Mouse (Mus musculus): ENCODE results near the gene Smim7. TPM values are rescaled to one million over a fixed set of nuclear protein-coding genes. Genes with fewer than 3 reads are reported as not detected.

Gene Smim7
- 30.8 and 33.2 TPM in 2 replicates for polyA plus RNA-seq (2012; rRNA removed)

GRCm38 (mm10) chr8:72570633-72571610, at the start of gene Smim7:
TSS of gene Smim7 (minus strand) at chr8:72571088.

GRCm38 (mm10) chr8:72571611-72572473, 954 bp upstream of the Smim7 start, which contains the start of gene Tmem38a:
TSS of gene Tmem38a (plus strand) at chr8:72572055.

GRCm38 (mm10) chr8:72547802-72548643, 22.9 kb downstream of the Smim7 start, which contains the start of gene Med26:
TSS of gene Med26 (minus strand) at chr8:72548270.

Other genes starting within 250 kb of the Smim7 start
- 31.4 and 33.2 TPM in 2 replicates for gene Eps15l1, start 149.6 kb downstream of the Smim7 start, polyA plus RNA-seq (2012; rRNA removed)
- 0.15 TPM in 1 of 2 replicates, not detected in the other for gene Calr3, start 127.2 kb downstream of the Smim7 start, polyA plus RNA-seq (2012; rRNA removed)
- 5.4 and 5.9 TPM in 2 replicates for gene 1700030K09Rik, start 127.2 kb downstream of the Smim7 start, polyA plus RNA-seq (2012; rRNA removed)
- gene Cherp, start 95.9 kb downstream of the Smim7 start, polyA plus RNA-seq (2012; rRNA removed), result 33.3 and 44.0 TPM in 2 replicates
- gene Slc35e1, start 78.5 kb downstream of the Smim7 start, polyA plus RNA-seq (2012; rRNA removed), result 118 and 161 TPM in 2 replicates
- gene Med26, start 22.8 kb downstream of the Smim7 start, polyA plus RNA-seq (2012; rRNA removed), result 14.3 and 15.0 TPM in 2 replicates
- 15.3 and 25.1 TPM in 2 replicates for gene Tmem38a, start 967 bp upstream of the Smim7 start, polyA plus RNA-seq (2012; rRNA removed)
- 0.05 and 0.21 TPM in 2 replicates for gene Nwd1, start 75.6 kb upstream of the Smim7 start, polyA plus RNA-seq (2012; rRNA removed)
- gene Sin3b, start 152.2 kb upstream of the Smim7 start, polyA plus RNA-seq (2012; rRNA removed), result 102 and 120 TPM in 2 replicates
- 7.0 and 9.4 TPM in 2 replicates for gene F2rl3, start 190.8 kb upstream of the Smim7 start, polyA plus RNA-seq (2012; rRNA removed)

All from colon, adult 2 months (tissue).